Mouse (Mus musculus): ENCODE measurements at regions not wholly inside any gene's neighbourhood (a gene's known extent, or its start where the extent isn't known, plus 50 kb on each side); places are given as distances from the start of the nearest gene placed in this dataset.
A peak's percentile ranks its signal among the peaks of the same experiment; 100 is the strongest.

DNA sequence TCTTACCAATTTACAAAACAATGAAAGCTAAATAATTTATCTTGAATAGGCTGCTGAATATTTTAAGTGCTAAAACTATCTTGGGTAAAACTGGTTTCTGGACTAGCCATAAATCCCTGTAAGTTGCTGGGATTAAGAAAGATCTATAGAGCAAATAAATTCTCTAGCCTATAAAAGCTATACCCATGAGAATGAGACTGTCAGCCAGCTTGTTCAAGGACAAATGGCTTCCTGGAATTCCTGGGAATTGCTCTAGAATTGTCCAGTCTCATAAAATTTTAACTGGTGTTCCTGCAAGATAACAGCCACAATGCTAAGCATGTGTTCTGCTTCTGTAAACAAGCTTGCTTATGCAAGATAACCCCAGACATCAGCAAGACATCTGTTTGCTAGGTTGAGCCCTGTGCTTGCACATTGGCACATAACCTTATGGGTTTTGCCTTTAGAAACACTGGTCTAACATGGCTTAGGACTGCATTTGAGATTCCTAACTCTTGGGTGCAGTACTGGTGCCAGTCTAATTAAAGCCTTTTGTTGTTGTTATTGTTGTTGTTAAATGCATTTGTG lies 180.2 kb upstream of the Syt10 start:
- H3K27me3 ChIP-seq = no peaks in the 10 kb centered on the region
- no peaks in the 10 kb centered on the region for H3K4me1 ChIP-seq (replicated peaks)
- no peaks in the 10 kb centered on the region for H3K9me3 ChIP-seq (replicated peaks)
- H3K9ac ChIP-seq = no peak overlapping the region
- ATAC-seq (ENCODE audit: insufficient read depth) = no peak
- no peak overlapping the region for H3K4me2 ChIP-seq
- no peak overlapping the region for H3K4me3 ChIP-seq (replicated peaks)
- no peak overlapping the region for H3K27ac ChIP-seq (replicated peaks)
- H3K36me3 ChIP-seq (replicated peaks) = no peaks in the 10 kb centered on the region

DNA sequence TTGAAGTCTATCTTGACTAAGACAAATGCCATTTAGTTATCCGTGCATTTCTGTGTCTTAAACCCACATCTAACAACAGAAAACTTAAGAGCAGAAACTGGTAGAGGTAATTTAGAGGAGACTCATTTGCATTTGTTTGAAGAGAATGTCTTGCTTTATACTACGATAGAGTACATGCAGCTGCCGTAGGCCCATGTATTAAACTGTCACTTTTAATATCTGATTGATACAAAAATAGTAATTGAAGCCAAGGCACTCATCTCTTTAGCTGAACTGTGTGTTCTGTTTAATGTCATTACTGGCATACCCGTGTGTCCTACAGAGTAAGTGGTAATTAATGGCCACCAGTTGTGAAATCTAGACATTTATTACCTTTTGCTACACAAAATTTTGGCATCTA lies 181.5 kb upstream of the Syt10 start:
- Histone ChIP-seq H3K9ac (no peak overlapping the region), H3K4me1 (replicated peaks) (no peaks in the 10 kb centered on the region), H3K4me2 (no peak overlapping the region), H3K4me3 (replicated peaks) (no peak overlapping the region), H3K9me3 (replicated peaks) (no peaks in the 10 kb centered on the region), H3K36me3 (replicated peaks) (no peaks in the 10 kb centered on the region), H3K27ac (replicated peaks) (no peak overlapping the region), H3K27me3 (no peaks in the 10 kb centered on the region)
- 58% methylated on average over 4 of the region's 4 CpGs for WGBS (ENCODE audit: insufficient replicate concordance)
- ATAC-seq (ENCODE audit: insufficient read depth) = no peak

DNA sequence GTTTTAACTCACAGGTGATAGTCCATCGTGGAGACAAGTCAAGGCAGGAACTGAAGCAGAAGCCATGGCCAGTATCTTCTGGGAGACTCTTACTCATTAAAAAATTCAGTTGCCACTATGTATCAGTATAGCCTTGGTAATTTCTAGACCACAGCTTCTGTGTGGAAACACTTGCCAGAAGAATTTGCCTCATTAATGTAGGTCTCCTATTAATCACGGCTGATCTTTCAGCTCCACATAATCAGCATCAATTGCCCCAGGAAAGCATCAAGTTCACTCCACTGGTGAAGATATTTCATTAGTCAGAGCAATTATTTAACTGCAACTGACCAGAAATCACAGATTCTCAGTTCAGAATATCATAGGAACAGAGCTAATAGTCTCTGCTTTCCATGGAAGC lies 189.8 kb upstream of the Alg10b start:
- WGBS (ENCODE audit: insufficient replicate concordance) = 62% methylated on average over 2 of the region's 2 CpGs
- no peaks in the 10 kb centered on the region for H3K4me1 ChIP-seq (replicated peaks)
- no peak overlapping the region for H3K27ac ChIP-seq (replicated peaks)
- H3K9me3 ChIP-seq (replicated peaks) = no peaks in the 10 kb centered on the region
- no peak overlapping the region for H3K4me2 ChIP-seq
- no peak overlapping the region for H3K4me3 ChIP-seq (replicated peaks)
- no peaks in the 10 kb centered on the region for H3K36me3 ChIP-seq (replicated peaks)
- ATAC-seq (ENCODE audit: insufficient read depth) = no peak
- no peaks in the 10 kb centered on the region for H3K27me3 ChIP-seq
- H3K9ac ChIP-seq = no peak overlapping the region

DNA sequence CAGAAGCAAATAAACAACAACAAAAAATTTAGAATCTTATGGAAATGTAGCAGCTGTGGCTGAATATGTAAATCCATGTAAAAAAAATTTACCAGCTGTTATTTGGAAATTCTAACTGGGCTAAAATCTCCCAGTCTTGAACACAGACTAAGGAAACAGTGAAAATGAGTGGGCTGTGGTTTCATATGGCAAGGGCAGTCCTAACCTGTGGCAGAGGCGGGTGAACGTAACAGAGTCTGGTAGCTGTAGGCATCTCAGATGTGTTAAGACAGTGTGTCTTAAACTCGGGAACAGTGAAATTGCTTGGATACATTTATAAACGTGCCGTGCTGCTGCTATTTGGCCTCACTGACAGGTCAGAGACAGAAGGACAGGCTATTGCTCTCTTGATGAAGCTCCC lies 178.4 kb upstream of the Alg10b start:
- Histone ChIP-seq H3K27ac (replicated peaks) (no peak overlapping the region), H3K4me2 (no peak overlapping the region), H3K27me3 (no peaks in the 10 kb centered on the region), H3K9me3 (replicated peaks) (no peaks in the 10 kb centered on the region), H3K4me1 (replicated peaks) (no peaks in the 10 kb centered on the region), H3K36me3 (replicated peaks) (no peaks in the 10 kb centered on the region), H3K4me3 (replicated peaks) (no peak overlapping the region), H3K9ac (no peak overlapping the region)
- no peak for ATAC-seq (ENCODE audit: insufficient read depth)
- 56% methylated on average over 5 of the region's 5 CpGs for WGBS (ENCODE audit: insufficient replicate concordance)

DNA sequence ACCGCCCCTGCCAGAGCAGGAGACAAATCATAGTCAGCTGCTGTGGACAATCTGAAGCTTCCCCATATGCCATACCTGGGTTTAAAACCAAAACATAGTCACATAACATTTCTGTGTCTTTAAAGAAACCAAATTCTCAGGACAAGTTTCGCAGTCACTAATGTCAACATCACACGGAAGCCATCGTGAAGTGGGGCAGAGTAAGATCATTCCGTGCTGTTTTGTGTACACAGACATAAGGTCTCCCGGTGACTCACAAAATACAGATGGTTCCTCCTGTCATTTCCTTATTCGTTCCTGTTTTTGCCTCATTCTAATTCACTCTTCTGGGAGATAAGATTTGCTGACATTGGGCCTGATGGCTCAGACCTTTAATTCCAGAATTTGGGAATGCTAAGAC lies 162.1 kb upstream of the Alg10b start:
- H3K27ac ChIP-seq (replicated peaks) = no peak overlapping the region
- H3K4me1 ChIP-seq (replicated peaks) = no peaks in the 10 kb centered on the region
- H3K36me3 ChIP-seq (replicated peaks) = no peaks in the 10 kb centered on the region
- no peaks in the 10 kb centered on the region for H3K27me3 ChIP-seq
- H3K4me2 ChIP-seq = no peak overlapping the region
- WGBS (ENCODE audit: insufficient replicate concordance) = 51% methylated on average over 7 of the region's 7 CpGs
- no peak overlapping the region for H3K9ac ChIP-seq
- no peak for ATAC-seq (ENCODE audit: insufficient read depth)
- H3K9me3 ChIP-seq (replicated peaks) = no peaks in the 10 kb centered on the region
- no peak overlapping the region for H3K4me3 ChIP-seq (replicated peaks)

GRCm38 (mm10) chr15:90065768-90066167 lies 158.3 kb upstream of the Alg10b start:
- Histone ChIP-seq H3K4me2 (no peak overlapping the region), H3K27ac (replicated peaks) (no peak overlapping the region), H3K36me3 (replicated peaks) (no peaks in the 10 kb centered on the region), H3K4me3 (replicated peaks) (no peak overlapping the region), H3K4me1 (replicated peaks) (no peaks in the 10 kb centered on the region), H3K27me3 (no peaks in the 10 kb centered on the region), H3K9ac (no peak overlapping the region), H3K9me3 (replicated peaks) (no peaks in the 10 kb centered on the region)
- no peak for ATAC-seq (ENCODE audit: insufficient read depth)
- WGBS (ENCODE audit: insufficient replicate concordance) = 37% methylated on average over 3 of the region's 3 CpGs

- Histone ChIP-seq H3K9ac (no peak overlapping the region), H3K36me3 (replicated peaks) (no peaks in the 10 kb centered on the region), H3K9me3 (replicated peaks) (no peaks in the 10 kb centered on the region), H3K27ac (replicated peaks) (no peak overlapping the region), H3K4me1 (replicated peaks) (no peaks in the 10 kb centered on the region), H3K27me3 (no peaks in the 10 kb centered on the region), H3K4me3 (replicated peaks) (no peak overlapping the region), H3K4me2 (no peak overlapping the region)
- 66% methylated on average over 6 of the region's 6 CpGs for WGBS (ENCODE audit: insufficient replicate concordance)
- ATAC-seq (ENCODE audit: insufficient read depth) = no peak
These were observed 152.0 kb upstream of the Alg10b start for GRCm38 (mm10) chr15:90072078-90072477.

DNA sequence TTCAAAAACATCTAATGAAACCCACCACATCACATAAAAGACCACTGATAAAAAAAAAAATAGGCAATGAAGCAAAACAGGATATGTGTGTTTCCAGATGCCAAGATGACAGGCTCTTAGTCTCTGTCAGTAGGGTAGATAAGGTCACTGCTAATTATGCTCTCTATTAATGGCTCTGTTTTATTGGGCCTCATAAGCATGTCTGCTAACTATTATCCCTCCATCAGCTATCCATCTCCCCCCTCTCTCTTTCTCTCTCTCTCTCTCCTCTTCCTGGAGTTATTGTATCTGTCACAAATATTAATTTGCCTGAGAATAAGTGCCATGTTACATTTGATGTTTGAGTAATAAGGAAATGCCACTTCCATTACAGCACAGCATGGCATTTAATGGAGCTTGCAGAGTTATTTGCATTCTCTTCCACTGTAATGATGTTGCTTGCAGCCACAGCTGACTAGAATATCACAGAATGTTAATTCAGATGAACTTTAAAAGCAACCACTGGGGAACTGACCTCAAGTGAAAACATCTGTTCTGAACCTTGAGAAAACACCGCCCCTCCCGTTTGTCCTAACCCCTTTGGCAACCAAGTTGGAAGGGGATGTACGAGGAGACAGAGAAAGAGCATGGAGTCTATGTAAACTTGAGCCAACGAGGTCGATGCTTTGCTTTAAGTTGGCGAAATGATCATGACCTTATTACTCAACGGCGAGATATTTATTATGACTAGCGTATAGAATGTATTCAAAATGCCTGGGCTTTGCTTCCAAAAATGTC lies 141.7 kb upstream of the Alg10b start:
- no peaks in the 10 kb centered on the region for H3K27me3 ChIP-seq
- no peak overlapping the region for H3K27ac ChIP-seq (replicated peaks)
- no peak overlapping the region for H3K9ac ChIP-seq
- ATAC-seq (ENCODE audit: insufficient read depth) = no peak
- no peaks in the 10 kb centered on the region for H3K9me3 ChIP-seq (replicated peaks)
- no peaks in the 10 kb centered on the region for H3K36me3 ChIP-seq (replicated peaks)
- no peaks in the 10 kb centered on the region for H3K4me1 ChIP-seq (replicated peaks)
- 66% methylated on average over 9 of the region's 9 CpGs for WGBS (ENCODE audit: insufficient replicate concordance)
- no peak overlapping the region for H3K4me3 ChIP-seq (replicated peaks)
- no peak overlapping the region for H3K4me2 ChIP-seq

DNA sequence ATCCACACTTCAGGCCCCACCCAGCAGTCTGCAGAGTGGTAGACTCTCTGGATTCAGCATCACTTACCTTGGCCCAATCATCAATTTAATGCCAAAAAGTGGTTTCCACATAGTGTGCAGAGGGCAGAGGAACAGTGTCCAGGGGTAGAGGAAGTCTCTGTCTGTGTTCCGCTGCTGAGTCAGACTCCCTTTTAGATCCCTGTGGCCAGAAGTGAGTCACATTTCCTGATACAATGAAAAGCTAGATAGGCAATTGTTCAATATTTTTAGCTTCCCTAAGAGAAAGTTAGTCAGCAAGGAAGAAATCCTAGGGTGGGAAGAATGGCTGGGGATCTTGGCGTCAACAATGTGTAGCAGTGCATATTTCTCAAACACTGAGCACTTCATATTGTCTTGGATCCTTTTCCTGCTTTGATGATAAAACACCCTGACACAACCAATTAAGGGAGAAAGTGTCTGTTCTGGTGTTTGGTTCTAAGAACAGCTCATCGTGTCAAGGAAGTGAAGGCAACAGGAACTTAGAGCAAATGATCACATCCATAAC lies 114.6 kb upstream of the Alg10b start:
- no peaks in the 10 kb centered on the region for H3K9me3 ChIP-seq (replicated peaks)
- no peaks in the 10 kb centered on the region for H3K36me3 ChIP-seq (replicated peaks)
- H3K27ac ChIP-seq (replicated peaks) = no peak overlapping the region
- H3K4me3 ChIP-seq (replicated peaks) = no peak overlapping the region
- no peak overlapping the region for H3K4me2 ChIP-seq
- WGBS (ENCODE audit: insufficient replicate concordance) = 19% methylated on average over 3 of the region's 3 CpGs
- H3K4me1 ChIP-seq (replicated peaks) = no peaks in the 10 kb centered on the region
- H3K9ac ChIP-seq = no peak overlapping the region
- 0 out of 2 replicates have a peak, but pooled peaks have one; percentile 15 for ATAC-seq (ENCODE audit: insufficient read depth)
- H3K27me3 ChIP-seq = no peaks in the 10 kb centered on the region

DNA sequence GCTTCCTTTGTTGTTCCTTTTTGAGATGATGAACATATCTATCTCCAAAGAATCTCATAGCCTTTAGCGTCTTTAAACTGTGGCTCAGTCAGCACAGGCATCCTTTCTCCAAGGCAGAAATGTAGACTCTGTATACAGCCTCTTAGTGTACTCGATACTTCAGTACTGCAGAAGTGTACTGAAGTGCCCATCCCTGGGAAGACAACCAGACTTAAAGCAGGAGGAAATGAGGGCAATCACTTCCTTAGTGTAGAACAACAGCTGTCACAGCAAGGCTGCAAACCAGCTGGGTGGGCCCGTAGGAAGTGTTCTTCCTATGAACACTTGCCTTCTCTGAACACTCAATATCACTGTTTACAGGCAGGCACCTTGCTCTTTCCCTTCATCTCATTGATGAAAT lies 110.5 kb upstream of the Alg10b start:
- no peaks in the 10 kb centered on the region for H3K9me3 ChIP-seq (replicated peaks)
- H3K27me3 ChIP-seq = no peaks in the 10 kb centered on the region
- ATAC-seq (ENCODE audit: insufficient read depth) = no peak
- H3K4me1 ChIP-seq (replicated peaks) = no peaks in the 10 kb centered on the region
- H3K27ac ChIP-seq (replicated peaks) = no peak overlapping the region
- H3K9ac ChIP-seq = no peak overlapping the region
- no peak overlapping the region for H3K4me3 ChIP-seq (replicated peaks)
- WGBS (ENCODE audit: insufficient replicate concordance) = 21% methylated on average over 3 of the region's 3 CpGs
- no peak overlapping the region for H3K4me2 ChIP-seq
- H3K36me3 ChIP-seq (replicated peaks) = no peaks in the 10 kb centered on the region

DNA sequence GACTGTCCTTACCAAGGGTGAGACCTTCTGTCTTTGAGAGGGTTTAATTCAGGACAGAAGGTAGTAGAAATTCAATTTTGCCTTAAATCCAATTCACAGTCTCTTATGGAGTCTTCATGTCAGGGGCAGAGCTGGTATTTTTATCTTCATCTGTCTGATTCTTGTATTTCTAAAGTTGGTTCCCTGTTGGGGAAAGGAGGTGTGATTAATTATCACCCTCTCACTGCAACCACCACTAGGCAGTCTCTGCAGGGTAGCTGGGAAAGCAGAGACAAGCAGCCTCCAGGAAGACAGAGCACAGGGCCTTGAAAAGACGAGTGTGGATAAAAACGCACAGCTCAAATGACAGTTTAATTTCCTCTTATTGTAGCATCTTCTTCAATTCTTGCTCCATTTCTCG lies 104.4 kb upstream of the Alg10b start:
- Histone ChIP-seq H3K9ac (no peak overlapping the region), H3K4me3 (replicated peaks) (no peak overlapping the region), H3K27ac (replicated peaks) (no peak overlapping the region), H3K36me3 (replicated peaks) (no peaks in the 10 kb centered on the region), H3K4me2 (no peak overlapping the region), H3K9me3 (replicated peaks) (no peaks in the 10 kb centered on the region), H3K27me3 (no peaks in the 10 kb centered on the region), H3K4me1 (replicated peaks) (no peaks in the 10 kb centered on the region)
- 53% methylated on average over 3 of the region's 3 CpGs for WGBS (ENCODE audit: insufficient replicate concordance)
- no peak for ATAC-seq (ENCODE audit: insufficient read depth)

GRCm38 (mm10) chr15:90123999-90124398 lies 100.1 kb upstream of the Alg10b start:
- no peaks in the 10 kb centered on the region for H3K4me1 ChIP-seq (replicated peaks)

More at GRCm38 (mm10) chr15:90123999-90124398, 100.1 kb upstream of the Alg10b start:
- WGBS (ENCODE audit: insufficient replicate concordance) = 53% methylated on average over 8 of the region's 8 CpGs
- no peak overlapping the region for H3K4me2 ChIP-seq
- no peak overlapping the region for H3K9ac ChIP-seq
- ATAC-seq (ENCODE audit: insufficient read depth) = no peak
- no peaks in the 10 kb centered on the region for H3K36me3 ChIP-seq (replicated peaks)
- H3K4me3 ChIP-seq (replicated peaks) = no peak overlapping the region
- H3K9me3 ChIP-seq (replicated peaks) = no peaks in the 10 kb centered on the region
- H3K27me3 ChIP-seq = no peaks in the 10 kb centered on the region
- no peak overlapping the region for H3K27ac ChIP-seq (replicated peaks)
